Comparison of ENCODE assay signal across 32 mouse cellular contexts in genomic region chr11:75727168-75727567, GRCm38 (mm10).
"Had no signal": no experiment of that assay in that cellular context is flagged by ENCODE, and none has a peak within 500 bp of the region (broad histone marks: within the 10 kb centered on the region; RNA-seq: fewer than 3 reads in every experiment).

No protein-coding gene starts in this region.

- H3K4me2 ChIP-seq: limb, embryonic 12.5 days; limb, embryonic 13.5 days; limb, embryonic 15.5 days; liver, embryonic 11.5 days; liver, embryonic 12.5 days; liver, embryonic 13.5 days; liver, embryonic 15.5 days; lung, embryonic 14.5 days; lung, embryonic 15.5 days; midbrain, embryonic 11.5 days; midbrain, embryonic 12.5 days; midbrain, embryonic 13.5 days; midbrain, embryonic 15.5 days; neural tube, embryonic 12.5 days had no signal

- H3K9ac ChIP-seq: limb, embryonic 12.5 days; limb, embryonic 13.5 days; limb, embryonic 15.5 days; liver, embryonic 12.5 days; liver, embryonic 13.5 days; liver, embryonic 14.5 days; liver, embryonic 15.5 days; liver, postnatal 0 days; lung, embryonic 14.5 days; lung, embryonic 15.5 days; midbrain, embryonic 12.5 days; midbrain, embryonic 13.5 days; midbrain, embryonic 15.5 days; neural tube, embryonic 12.5 days had no signal

- H3K9me3 ChIP-seq: limb, embryonic 10.5 days; limb, embryonic 12.5 days; limb, embryonic 13.5 days; limb, embryonic 15.5 days; liver, embryonic 12.5 days; liver, embryonic 13.5 days; liver, embryonic 15.5 days; lung, embryonic 15.5 days; megakaryocyte, embryonic 14.5 days; midbrain, embryonic 10.5 days; midbrain, embryonic 12.5 days; midbrain, embryonic 13.5 days; midbrain, embryonic 15.5 days; neural tube, embryonic 12.5 days had no signal

- H3K4me3 ChIP-seq: limb, embryonic 10.5 days; limb, embryonic 12.5 days; limb, embryonic 13.5 days; limb, embryonic 15.5 days; liver, embryonic 12.5 days; liver, embryonic 13.5 days; liver, embryonic 15.5 days; lung, embryonic 15.5 days; megakaryocyte, embryonic 14.5 days; midbrain, embryonic 10.5 days; midbrain, embryonic 12.5 days; midbrain, embryonic 13.5 days; midbrain, embryonic 15.5 days; myocyte; neural tube, embryonic 12.5 days had no signal

- H3K27ac ChIP-seq: limb, embryonic 10.5 days; limb, embryonic 12.5 days; limb, embryonic 13.5 days; limb, embryonic 15.5 days; liver, embryonic 12.5 days; liver, embryonic 13.5 days; liver, embryonic 14.5 days; liver, embryonic 15.5 days; lung, embryonic 15.5 days; macrophage; midbrain, embryonic 10.5 days; midbrain, embryonic 12.5 days; midbrain, embryonic 13.5 days; midbrain, embryonic 15.5 days; neural tube, embryonic 12.5 days had no signal

- DNase-seq: left cerebral cortex, postnatal 4 days; liver; liver, embryonic 13.5 days; liver, postnatal 0 days; lung, adult 18-20 months; lung, adult 2 months; lung, embryonic 14.5 days; lung, postnatal 10 days; lung, postnatal 14 days; lung, postnatal 36 days; lung, postnatal 4 days; midbrain, embryonic 14.5 days had no signal

- ATAC-seq: liver, embryonic 12.5 days; liver, postnatal 0 days; lung, postnatal 0 days; midbrain, embryonic 13.5 days; midbrain, embryonic 15.5 days; midbrain, embryonic 16.5 days had no signal

- H3K4me1 ChIP-seq: limb, embryonic 12.5 days; neural tube, embryonic 12.5 days had no signal

- H3K27me3 ChIP-seq: limb, embryonic 13.5 days; limb, embryonic 15.5 days; liver, embryonic 12.5 days; liver, embryonic 13.5 days; lung, embryonic 15.5 days; megakaryocyte, embryonic 14.5 days; midbrain, embryonic 12.5 days; midbrain, embryonic 13.5 days; midbrain, embryonic 15.5 days; neural tube, embryonic 12.5 days had no signal

- H3K36me3 ChIP-seq: limb, embryonic 10.5 days; limb, embryonic 12.5 days; limb, embryonic 13.5 days; limb, embryonic 15.5 days; liver, embryonic 12.5 days; liver, embryonic 13.5 days; liver, embryonic 15.5 days; lung, embryonic 15.5 days; midbrain, embryonic 10.5 days; midbrain, embryonic 12.5 days; midbrain, embryonic 13.5 days; midbrain, embryonic 15.5 days; neural tube, embryonic 12.5 days had no signal
